Mouse (Mus musculus): ENCODE measurements around the gene Prkn. TPM values are rescaled to one million over a fixed set of nuclear protein-coding genes. Genes with fewer than 3 reads are reported as not detected.

Prkn gene
- polyA plus RNA-seq, 1 experiment from 2014 or later: 2.8 TPM

DNA sequence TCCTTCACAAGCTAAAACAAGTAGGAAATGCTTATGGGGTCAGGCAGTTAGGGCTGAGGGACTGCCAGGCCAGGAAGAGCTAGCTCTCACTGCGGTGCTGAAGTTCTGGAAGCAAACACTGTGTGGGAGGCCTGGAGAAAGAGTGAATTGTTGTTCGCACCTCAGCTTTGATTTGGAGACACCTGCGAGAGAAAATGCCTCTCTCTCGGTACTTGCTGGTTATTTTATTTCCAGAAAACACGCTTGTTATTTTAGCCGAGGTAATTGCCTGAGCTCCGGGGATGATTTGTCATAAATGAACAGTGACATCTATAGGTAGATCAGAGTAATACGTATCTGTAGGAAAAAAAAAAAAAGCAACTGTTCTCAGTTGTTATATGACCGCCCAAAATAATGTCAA is 1132.4 kb downstream of the Prkn start:
- H3K9me3 ChIP-seq (replicated peaks): no peaks in the 10 kb centered on the region
- no peak for ATAC-seq (ENCODE audit: insufficient number of reproducible peaks, low FRiP score, low TSS enrichment, low read depth)
- 0 out of 2 replicates have a peak overlapping the region, but pooled peaks have one; percentile 6 for H3K4me3 ChIP-seq (replicated peaks)
- no peak overlapping the region for H3K27ac ChIP-seq (replicated peaks)
- no peak overlapping the region for H3K9ac ChIP-seq
- H3K4me2 ChIP-seq (replicated peaks): peak overlapping the region; percentile 24; the same call in 1 of the 2 replicates
- H3K36me3 ChIP-seq: no peaks in the 10 kb centered on the region
- WGBS: 5% methylated on average over 9 of the region's 9 CpGs
- H3K4me1 ChIP-seq: no peaks in the 10 kb centered on the region
- H3K27me3 ChIP-seq: peaks cover 21% of the 10 kb centered on the region

DNA sequence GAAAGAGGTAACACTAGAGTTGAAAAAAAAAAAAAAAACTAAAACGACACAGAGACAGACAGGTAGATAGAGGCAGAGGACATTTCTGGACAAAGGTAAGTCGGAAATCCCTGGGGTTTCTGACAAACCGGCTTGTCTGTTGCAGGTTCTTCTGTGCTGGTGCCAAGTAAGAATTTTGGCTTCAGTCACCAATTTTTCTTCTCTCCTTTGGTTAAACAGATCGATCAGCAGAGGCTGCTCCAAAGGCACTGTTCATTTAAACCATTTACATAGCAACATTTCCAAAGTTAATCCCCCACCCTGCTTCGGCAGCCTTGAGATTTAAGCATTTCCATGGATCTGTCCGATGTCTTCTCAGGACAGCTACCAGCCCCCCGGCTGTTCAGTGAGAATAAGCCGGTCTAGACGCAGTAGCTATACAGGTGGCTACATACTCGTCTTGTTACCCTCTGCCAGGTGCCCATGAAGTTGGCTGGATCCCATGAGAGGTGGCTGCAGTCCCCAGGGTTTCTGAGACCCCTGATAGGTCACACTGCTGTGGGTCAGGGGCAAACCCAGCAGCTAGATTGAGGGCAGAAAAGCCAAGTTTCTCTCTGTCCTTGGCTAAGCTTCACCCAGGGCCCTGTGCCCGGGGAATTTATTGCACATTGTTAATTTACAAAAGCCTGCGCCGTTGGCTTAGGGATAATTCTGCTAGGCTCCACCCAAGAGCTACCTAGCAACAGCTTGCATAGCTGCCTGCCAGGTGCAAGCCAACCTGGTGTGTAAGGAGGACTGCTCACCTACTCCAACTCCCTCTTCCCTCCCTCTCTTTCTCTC is 1133.0 kb downstream of the Prkn start:
- H3K36me3 ChIP-seq: no peaks in the 10 kb centered on the region
- peaks cover 4% of the 10 kb centered on the region; the same call in 1 of the 2 replicates for H3K4me1 ChIP-seq
- 53% methylated on average over 13 of the region's 13 CpGs for WGBS
- no peak overlapping the region for H3K4me3 ChIP-seq (replicated peaks)
- H3K9ac ChIP-seq: no peak overlapping the region
- H3K9me3 ChIP-seq (replicated peaks): no peaks in the 10 kb centered on the region
- H3K27ac ChIP-seq (replicated peaks): no peak overlapping the region
- ATAC-seq (ENCODE audit: insufficient number of reproducible peaks, low FRiP score, low TSS enrichment, low read depth): peak; percentile 56; the same call in 1 of the 2 replicates
- H3K27me3 ChIP-seq: peaks cover 21% of the 10 kb centered on the region
- no peak overlapping the region for H3K4me2 ChIP-seq (replicated peaks)

- Histone ChIP-seq H3K27ac (replicated peaks) (no peak overlapping the region), H3K9ac (no peak overlapping the region), H3K36me3 (no peaks in the 10 kb centered on the region), H3K9me3 (replicated peaks) (no peaks in the 10 kb centered on the region), H3K27me3 (peaks cover 21% of the 10 kb centered on the region), H3K4me2 (replicated peaks) (no peak overlapping the region), H3K4me3 (replicated peaks) (no peak overlapping the region), H3K4me1 (peaks cover 8% of the 10 kb centered on the region; the same call in 1 of the 2 replicates)
- ATAC-seq (ENCODE audit: insufficient number of reproducible peaks, low FRiP score, low TSS enrichment, low read depth): no peak
- WGBS: 39% methylated on average over 7 of the region's 7 CpGs
Observed at GRCm38 (mm10) chr17:11975062-11975607, 1135.0 kb downstream of the Prkn start.

- ATAC-seq (ENCODE audit: insufficient number of reproducible peaks, low FRiP score, low TSS enrichment, low read depth): no peak
- WGBS: 38% methylated on average over 17 of the region's 17 CpGs
Observed at GRCm38 (mm10) chr17:11978260-11978821, 1138.2 kb downstream of the Prkn start.

GRCm38 (mm10) chr17:11981666-11982065 is 1141.5 kb downstream of the Prkn start:
- no peaks in the 10 kb centered on the region for H3K9me3 ChIP-seq (replicated peaks)
- no peaks in the 10 kb centered on the region for H3K36me3 ChIP-seq
- no peak for ATAC-seq (ENCODE audit: insufficient number of reproducible peaks, low FRiP score, low TSS enrichment, low read depth)
- H3K27ac ChIP-seq (replicated peaks): no peak overlapping the region
- peaks cover 8% of the 10 kb centered on the region; the same call in 1 of the 2 replicates for H3K4me1 ChIP-seq
- no peak overlapping the region for H3K9ac ChIP-seq
- peaks cover 10% of the 10 kb centered on the region for H3K27me3 ChIP-seq
- whole genome bisulfite sequencing: 62% methylated on average over 9 of the region's 9 CpGs
- H3K4me3 ChIP-seq (replicated peaks): no peak overlapping the region
- H3K4me2 ChIP-seq (replicated peaks): no peak overlapping the region

More at GRCm38 (mm10) chr17:11978260-11978821, 1138.2 kb downstream of the Prkn start:
- Histone ChIP-seq H3K27me3 (peaks cover 18% of the 10 kb centered on the region), H3K4me1 (peaks cover 8% of the 10 kb centered on the region; the same call in 1 of the 2 replicates), H3K9ac (no peak overlapping the region), H3K4me2 (replicated peaks) (no peak overlapping the region), H3K9me3 (replicated peaks) (no peaks in the 10 kb centered on the region), H3K36me3 (no peaks in the 10 kb centered on the region), H3K27ac (replicated peaks) (no peak overlapping the region), H3K4me3 (replicated peaks) (no peak overlapping the region)

DNA sequence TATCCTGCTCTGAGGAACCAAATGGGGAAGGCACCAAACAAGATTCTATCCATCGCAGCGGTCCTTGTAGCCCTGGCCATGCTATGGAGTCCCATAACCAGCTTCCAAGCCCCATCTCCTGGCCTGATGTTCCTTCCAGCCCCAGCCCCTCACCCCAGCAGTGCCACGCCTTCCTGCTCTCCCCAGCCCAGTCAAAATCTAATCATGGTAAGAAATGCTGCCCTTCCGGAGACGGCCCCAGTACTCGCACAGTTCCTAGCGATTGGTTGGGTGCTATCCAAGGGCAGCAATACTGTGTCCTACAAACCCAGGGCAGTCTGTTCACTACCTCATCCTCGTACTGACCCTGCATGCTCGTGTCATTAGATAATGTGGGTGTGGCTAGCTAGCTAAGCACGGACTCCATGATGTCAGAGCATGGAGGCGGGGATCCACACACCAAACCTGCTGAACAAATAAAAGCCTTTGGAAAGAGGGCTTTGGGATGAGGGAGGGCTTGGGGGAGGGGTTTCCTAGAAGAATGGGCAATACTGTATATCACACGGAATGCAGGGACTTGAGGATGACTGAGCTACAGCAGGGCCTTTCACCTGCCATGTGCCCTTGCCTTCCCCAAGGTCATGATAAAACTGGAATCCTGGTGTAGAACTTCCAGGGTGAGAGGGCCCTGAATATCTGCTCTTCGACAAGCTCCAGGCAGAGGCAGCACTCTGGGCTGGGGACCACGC is 1148.1 kb downstream of the Prkn start:
- Histone ChIP-seq H3K4me3 (replicated peaks) (no peak overlapping the region), H3K9me3 (replicated peaks) (no peaks in the 10 kb centered on the region), H3K27me3 (no peaks in the 10 kb centered on the region; the same call in 1 of the 2 replicates), H3K9ac (no peak overlapping the region), H3K4me1 (peaks cover 3% of the 10 kb centered on the region; the same call in 1 of the 2 replicates), H3K4me2 (replicated peaks) (no peak overlapping the region), H3K36me3 (no peaks in the 10 kb centered on the region), H3K27ac (replicated peaks) (no peak overlapping the region)
- ATAC-seq (ENCODE audit: insufficient number of reproducible peaks, low FRiP score, low TSS enrichment, low read depth): peak; percentile 39; the same call in 1 of the 2 replicates
- WGBS: 69% methylated on average over 14 of the region's 14 CpGs

DNA sequence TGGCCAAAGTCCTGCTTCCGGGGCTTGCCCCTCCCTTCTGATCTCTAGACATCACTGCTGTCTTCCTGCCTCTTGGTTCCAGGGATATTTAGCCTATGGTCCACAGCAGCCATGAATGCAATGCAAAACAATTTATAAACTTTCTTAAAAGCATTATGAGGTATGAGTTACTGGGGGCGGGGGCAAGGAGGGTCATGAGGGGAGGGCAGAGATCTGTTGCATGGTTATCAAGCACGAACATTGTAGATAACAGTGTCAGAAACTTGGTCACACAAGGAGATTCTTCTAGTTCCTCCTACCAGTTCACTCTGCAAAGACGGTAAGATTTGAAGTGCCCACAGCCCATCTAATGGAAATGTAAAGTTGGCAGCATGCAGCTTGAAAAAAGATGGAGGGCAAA is 1149.1 kb downstream of the Prkn start:
- H3K9ac ChIP-seq: no peak overlapping the region
- peaks cover 3% of the 10 kb centered on the region; the same call in 1 of the 2 replicates for H3K4me1 ChIP-seq
- H3K4me2 ChIP-seq (replicated peaks): no peak overlapping the region
- no peaks in the 10 kb centered on the region for H3K9me3 ChIP-seq (replicated peaks)
- no peaks in the 10 kb centered on the region for H3K36me3 ChIP-seq
- H3K27me3 ChIP-seq: no peaks in the 10 kb centered on the region; the same call in 1 of the 2 replicates
- no peak overlapping the region for H3K4me3 ChIP-seq (replicated peaks)
- 83% methylated on average over 4 of the region's 4 CpGs for WGBS
- ATAC-seq (ENCODE audit: insufficient number of reproducible peaks, low FRiP score, low TSS enrichment, low read depth): no peak
- H3K27ac ChIP-seq (replicated peaks): no peak overlapping the region

GRCm38 (mm10) chr17:11990386-11991087 is 1150.4 kb downstream of the Prkn start:
- H3K4me2 ChIP-seq (replicated peaks): no peak overlapping the region
- ATAC-seq (ENCODE audit: insufficient number of reproducible peaks, low FRiP score, low TSS enrichment, low read depth): no peak
- no peaks in the 10 kb centered on the region for H3K27me3 ChIP-seq
- peaks cover 3% of the 10 kb centered on the region; the same call in 1 of the 2 replicates for H3K4me1 ChIP-seq
- H3K9ac ChIP-seq: no peak overlapping the region
- WGBS: 37% methylated on average over 11 of the region's 11 CpGs
- H3K4me3 ChIP-seq (replicated peaks): no peak overlapping the region
- H3K36me3 ChIP-seq: no peaks in the 10 kb centered on the region
- no peak overlapping the region for H3K27ac ChIP-seq (replicated peaks)
- H3K9me3 ChIP-seq (replicated peaks): no peaks in the 10 kb centered on the region

DNA sequence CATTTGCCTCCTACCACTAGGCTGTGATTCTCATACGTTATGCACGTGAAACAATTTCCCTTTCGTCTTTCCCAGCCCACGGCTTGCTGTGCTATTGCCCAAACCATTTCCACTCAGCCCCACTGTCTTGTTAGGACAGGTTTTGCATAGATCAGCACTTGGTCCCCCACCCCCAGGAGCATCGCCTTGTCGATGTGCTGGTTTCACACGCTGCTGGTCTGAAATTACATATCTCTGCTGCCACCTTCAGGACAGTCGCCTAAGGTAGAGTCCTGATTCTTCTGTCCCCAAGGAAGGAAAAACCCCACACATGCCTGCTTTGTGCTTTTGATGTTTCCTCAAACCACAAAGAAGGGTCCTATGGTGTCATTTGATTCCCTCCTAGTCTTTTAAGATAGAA is 1153.1 kb downstream of the Prkn start:
- H3K27me3 ChIP-seq: no peaks in the 10 kb centered on the region

DNA sequence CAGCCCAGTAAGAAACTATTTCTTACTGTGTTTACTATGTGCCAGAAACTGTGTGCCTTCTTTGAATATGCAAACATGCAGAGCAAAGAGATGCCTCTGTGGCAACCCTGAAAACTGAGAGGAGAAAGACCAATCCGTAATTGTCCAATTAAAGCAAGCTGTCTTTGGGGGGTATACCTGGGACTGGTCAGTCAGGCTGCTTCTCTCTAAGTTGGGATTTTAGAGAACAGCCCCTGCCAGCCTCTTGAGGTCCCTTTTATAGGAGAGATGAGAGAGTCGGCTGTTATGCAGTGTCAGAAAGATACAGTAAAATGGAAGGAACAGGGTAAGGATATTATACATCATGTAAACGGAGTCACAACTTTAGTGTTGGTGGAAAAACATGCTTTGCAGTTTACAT is 1154.1 kb downstream of the Prkn start:
- Histone ChIP-seq H3K27ac (replicated peaks) (no peak overlapping the region), H3K4me1 (peaks cover 3% of the 10 kb centered on the region; the same call in 1 of the 2 replicates), H3K9me3 (replicated peaks) (no peaks in the 10 kb centered on the region), H3K36me3 (no peaks in the 10 kb centered on the region), H3K4me3 (replicated peaks) (no peak overlapping the region), H3K9ac (no peak overlapping the region), H3K4me2 (replicated peaks) (no peak overlapping the region), H3K27me3 (no peaks in the 10 kb centered on the region)
- no peak for ATAC-seq (ENCODE audit: insufficient number of reproducible peaks, low FRiP score, low TSS enrichment, low read depth)
- 67% methylated on average over 3 of the region's 3 CpGs for WGBS

More for the DNA sequence above, 1153.1 kb downstream of the Prkn start:
- Histone ChIP-seq H3K9ac (no peak overlapping the region), H3K4me2 (replicated peaks) (0 out of 2 replicates have a peak overlapping the region, but pooled peaks have one; percentile 10), H3K4me3 (replicated peaks) (no peak overlapping the region), H3K36me3 (no peaks in the 10 kb centered on the region), H3K4me1 (peaks cover 3% of the 10 kb centered on the region; the same call in 1 of the 2 replicates), H3K9me3 (replicated peaks) (no peaks in the 10 kb centered on the region), H3K27ac (replicated peaks) (no peak overlapping the region)
- 26% methylated on average over 8 of the region's 8 CpGs for WGBS
- no peak for ATAC-seq (ENCODE audit: insufficient number of reproducible peaks, low FRiP score, low TSS enrichment, low read depth)
